Comparison of ENCODE assay signal across 19 mouse cellular contexts in genomic region chr11:109199612-109200293, GRCm38 (mm10). TPM values are rescaled to one million over a fixed set of nuclear protein-coding genes. Genes with fewer than 3 reads are reported as not detected.
DNase-seq lines count a peak whose midpoint lies in the region; ATAC-seq and TF ChIP-seq lines count a peak whose summit lies in the region.
"Had no signal": no experiment of that assay in that cellular context is flagged by ENCODE, and none has a peak within 500 bp of the region (broad histone marks: within the 10 kb centered on the region; RNA-seq: fewer than 3 reads in every experiment).

No protein-coding gene starts in this region.

- H3K9me3 ChIP-seq in lung, embryonic 14.5 days (ENCODE audit: low read depth, low read length), result no peaks in the 10 kb centered on the region
- no peaks in the 10 kb centered on the region for H3K9me3 ChIP-seq in forebrain, embryonic 14.5 days (replicated peaks; ENCODE audit: control insufficient read depth, low read length)
- H3K9me3 ChIP-seq in lung, postnatal 0 days (ENCODE audit: low read length), result no peaks in the 10 kb centered on the region
- H3K9me3 ChIP-seq in midbrain, embryonic 15.5 days, result no peaks in the 10 kb centered on the region
- H3K9me3 ChIP-seq: embryonic facial prominence, embryonic 12.5 days had no signal

- no peak for TF ChIP-seq CTCF in lung, embryonic 14.5 days (IDR thresholded peaks at IDR 0.05; ENCODE audit: low read depth)
- no peak for TF ChIP-seq CTCF in lung, postnatal 0 days (IDR thresholded peaks at IDR 0.05)

- WGBS in lung, embryonic 14.5 days, result 32% methylated on average over 8 of the region's 8 CpGs
- 33% methylated on average over 8 of the region's 8 CpGs for WGBS in forebrain, embryonic 14.5 days
- 31% methylated on average over 8 of the region's 8 CpGs for WGBS in lung, postnatal 0 days
- WGBS in midbrain, embryonic 15.5 days, result 16% methylated on average over 8 of the region's 8 CpGs

- peak; percentile 74; the same call in 1 of the 2 replicates for ATAC-seq in lung, embryonic 14.5 days (ENCODE audit: insufficient read depth)
- peak; percentile 58; the same call in 1 of the 2 replicates for ATAC-seq in forebrain, embryonic 14.5 days
- peak; percentile 32; the same call in 1 of the 2 replicates for ATAC-seq in lung, postnatal 0 days
- peak; percentile 79 for ATAC-seq in midbrain, embryonic 15.5 days (replicated peaks)

- TF ChIP-seq EP300 in lung, postnatal 0 days (IDR thresholded peaks at IDR 0.05), result no peak

- no peak overlapping the region for H3K4me2 ChIP-seq in lung, embryonic 14.5 days
- H3K4me2 ChIP-seq in forebrain, embryonic 14.5 days (ENCODE audit: low read length), result no peak overlapping the region
- no peak overlapping the region for H3K4me2 ChIP-seq in lung, postnatal 0 days (replicated peaks; ENCODE audit: low read depth, low read length)
- H3K4me2 ChIP-seq in midbrain, embryonic 15.5 days, result no peak overlapping the region; the same call in 1 of the 2 replicates
- H3K4me2 ChIP-seq: embryonic facial prominence, embryonic 12.5 days; liver, embryonic 11.5 days had no signal

- no peak overlapping the region; the same call in 1 of the 2 replicates for H3K9ac ChIP-seq in lung, embryonic 14.5 days
- H3K9ac ChIP-seq in forebrain, embryonic 14.5 days (ENCODE audit: low read length), result no peak overlapping the region
- no peak overlapping the region for H3K9ac ChIP-seq in lung, postnatal 0 days (replicated peaks; ENCODE audit: low read depth)
- H3K9ac ChIP-seq in midbrain, embryonic 15.5 days, result no peak overlapping the region
- H3K9ac ChIP-seq: embryonic facial prominence, embryonic 12.5 days had no signal

- peaks cover 7% of the 10 kb centered on the region for H3K4me1 ChIP-seq in lung, embryonic 14.5 days (ENCODE audit: insufficient read depth)
- peaks cover 5% of the 10 kb centered on the region; the same call in 1 of the 2 replicates for H3K4me1 ChIP-seq in forebrain, embryonic 14.5 days (ENCODE audit: control insufficient read depth, insufficient read depth, low read length)
- H3K4me1 ChIP-seq in lung, postnatal 0 days (ENCODE audit: insufficient read depth, low read depth, low read length), result peaks cover 2% of the 10 kb centered on the region; the same call in 1 of the 2 replicates
- H3K4me1 ChIP-seq in midbrain, embryonic 15.5 days, result peaks cover 11% of the 10 kb centered on the region

- H3K27ac ChIP-seq in lung, embryonic 14.5 days (ENCODE audit: low read depth), result 0 out of 2 replicates have a peak overlapping the region, but pooled peaks have one; percentile 39
- no peak overlapping the region; the same call in 1 of the 2 replicates for H3K27ac ChIP-seq in forebrain, embryonic 14.5 days (ENCODE audit: low read depth, low read length)
- no peak overlapping the region; the same call in 1 of the 2 replicates for H3K27ac ChIP-seq in lung, postnatal 0 days (ENCODE audit: low read length)
- H3K27ac ChIP-seq in midbrain, embryonic 15.5 days, result peak overlapping the region; percentile 65
- H3K27ac ChIP-seq: embryonic facial prominence, embryonic 12.5 days; heart, adult 2 months; kidney, postnatal 0 days had no signal

- intact Hi-C loops in gastrocnemius, postnatal 14 days (cut with DNase I; ENCODE audit: low total_unique reads), result no loop called here

- peak; percentile 66 for DNase-seq in lung, embryonic 14.5 days
- no peak for DNase-seq in lung, adult 18-20 months
- peak; percentile 68 for DNase-seq in forebrain, embryonic 14.5 days (ENCODE audit: low spot score)
- DNase-seq in lung, postnatal 0 days (ENCODE audit: low spot score), result peak; percentile 33
- no peak for DNase-seq in gastrocnemius, postnatal 14 days
- DNase-seq in frontal cortex, postnatal 25 days (ENCODE audit: low spot score in 2 of 2), result no peak
- DNase-seq in adrenal gland, adult 8-10 months, result no peak
- DNase-seq: adrenal gland, postnatal 10 days; B cell, adult 2 months; cerebellum, postnatal 14 days; heart, adult 2 months had no signal

- H3K4me3 ChIP-seq in lung, embryonic 14.5 days (ENCODE audit: low read depth, low read length), result no peak overlapping the region
- no peak overlapping the region for H3K4me3 ChIP-seq in forebrain, embryonic 14.5 days (ENCODE audit: low read depth, low read length)
- no peak overlapping the region for H3K4me3 ChIP-seq in lung, postnatal 0 days (ENCODE audit: low read depth, low read length)
- H3K4me3 ChIP-seq in midbrain, embryonic 15.5 days, result no peak overlapping the region
- H3K4me3 ChIP-seq: embryonic facial prominence, embryonic 12.5 days; heart, adult 2 months had no signal

- no peaks in the 10 kb centered on the region for H3K27me3 ChIP-seq in lung, embryonic 14.5 days (ENCODE audit: insufficient read depth, low read length)
- H3K27me3 ChIP-seq in forebrain, embryonic 14.5 days (replicated peaks; ENCODE audit: control insufficient read depth, insufficient read depth, low read length), result no peaks in the 10 kb centered on the region
- no peaks in the 10 kb centered on the region for H3K27me3 ChIP-seq in lung, postnatal 0 days (replicated peaks; ENCODE audit: insufficient read depth, low read length)
- H3K27me3 ChIP-seq in midbrain, embryonic 15.5 days (replicated peaks), result no peaks in the 10 kb centered on the region
- H3K27me3 ChIP-seq: embryonic facial prominence, embryonic 12.5 days had no signal

- no peaks in the 10 kb centered on the region for H3K36me3 ChIP-seq in lung, embryonic 14.5 days (ENCODE audit: insufficient read depth)
- no peaks in the 10 kb centered on the region for H3K36me3 ChIP-seq in forebrain, embryonic 14.5 days (ENCODE audit: control insufficient read depth, insufficient read depth, low read length)
- H3K36me3 ChIP-seq in lung, postnatal 0 days (ENCODE audit: insufficient read depth, low read length), result no peaks in the 10 kb centered on the region
- no peaks in the 10 kb centered on the region for H3K36me3 ChIP-seq in midbrain, embryonic 15.5 days (replicated peaks)
- H3K36me3 ChIP-seq: embryonic facial prominence, embryonic 12.5 days had no signal

RNA-seq across cellular contexts. Expression of gene E030025P04Rik, which starts 55.6 kb away (rescaled TPM):
- polyA plus RNA-seq in lung, embryonic 14.5 days (2014; fragmentation: Nextera tagmentation; extraction: Ambion mirVana), result not detected in 2 replicates
- not detected in 2 replicates for polyA plus RNA-seq in forebrain, embryonic 14.5 days (2014; fragmentation: Nextera tagmentation; extraction: Ambion mirVana)
- polyA plus RNA-seq in lung, postnatal 0 days (2015; fragmentation: Nextera tagmentation; extraction: Ambion mirVana), result 0.57 and 0.80 TPM in 2 replicates
- 0.15 TPM in 1 of 2 replicates, not detected in the other for polyA plus RNA-seq in midbrain, embryonic 15.5 days (2015; fragmentation: Nextera tagmentation; extraction: Ambion mirVana)
- not detected for total RNA-seq in gastrocnemius, postnatal 14 days (2021)
- not detected for total RNA-seq in adrenal gland, adult 8-10 months (2022)
- total RNA-seq: adrenal gland, postnatal 10 days; heart, adult 2 months; left cerebral cortex, postnatal 25 days; neutrophil, adult 5-6 weeks had no signal
- polyA plus RNA-seq: embryonic facial prominence, embryonic 12.5 days; heart, adult 2 months; heart, postnatal 0 days; intestine, embryonic 14.5 days; kidney, postnatal 0 days; liver, embryonic 11.5 days had no signal

Comparison
In these comparisons a context has a peak if more than half of its experiments do, and no peak if none do; other contexts are left out.
1. DNase-seq: peak in lung, embryonic 14.5 days (single experiment), forebrain, embryonic 14.5 days (single experiment) and lung, postnatal 0 days (single experiment); none in lung, adult 18-20 months (0 of 2), gastrocnemius, postnatal 14 days (single experiment), frontal cortex, postnatal 25 days (0 of 2) and adrenal gland, adult 8-10 months (single experiment).
2. H3K27ac ChIP-seq: peak in lung, embryonic 14.5 days (single experiment) and midbrain, embryonic 15.5 days (single experiment); none in forebrain, embryonic 14.5 days (single experiment) and lung, postnatal 0 days (single experiment).
3. Peak in every context shown above with its lines, with median percentiles within 50 percentile points of each other: ATAC-seq.